Mouse (Mus musculus) lung, postnatal 0 days (tissue): ENCODE data around the gene Plekhh2.

Experiments
- CTCF ChIP-seq: IDR thresholded peaks from 2 replicates; pipeline ENCODE4 v1.5.1; 2016; ENCODE audit warnings: antibody characterized with exemption, mild to moderate bottlenecking
- EP300 ChIP-seq: IDR thresholded peaks from 2 replicates; pipeline ENCODE4 v1.6.1; 2016; ENCODE audit warnings: antibody characterized with exemption, mild to moderate bottlenecking, control low read depth

GRCm38 (mm10) chr17:84611971-84612370, 100.3 kb downstream of the Plekhh2 start:
- TF ChIP-seq CTCF (no peak), EP300 (peak; percentile 42; the same call in 1 of the 2 replicates)
